Mouse (Mus musculus) midbrain, embryonic 16.5 days (tissue): ENCODE results near the gene Unc119b. TPM values are rescaled to one million over a fixed set of nuclear protein-coding genes. Genes with fewer than 3 reads are reported as not detected.
"Not testable (repeated sequence)": the region's sequence is repeated elsewhere in the genome, so short reads cannot be mapped to it uniquely, and the experiment has no call there.

ENCODE experiments used
- ATAC-seq: fragments of 200-750 bp; cut with Nextera tagmentation; 2 replicates; pipeline ENCODE4 v1.8.0; 2017; ENCODE audit warnings: moderate TSS enrichment
- H3K27ac ChIP-seq: fragments of 300-500 bp; sonication (generic); 2 replicates; pipeline ENCODE4 v1.5.1; 2014; ENCODE audit warnings: mild to moderate bottlenecking, low read length, mixed read lengths
- H3K27me3 ChIP-seq: fragments of 300-500 bp; sonication (generic); 2 replicates; pipeline ENCODE4 v1.6.1; 2014; ENCODE audit warnings: low read depth, low read length, mixed read lengths; ENCODE audit not compliant: control insufficient read depth, insufficient read depth
- H3K36me3 ChIP-seq: fragments of 300-500 bp; sonication (generic); 2 replicates; pipeline ENCODE4 v1.6.1; 2014; ENCODE audit warnings: mild to moderate bottlenecking, low read length, moderate library complexity, mixed read lengths; ENCODE audit not compliant: control insufficient read depth, insufficient read depth
- H3K4me1 ChIP-seq: fragments of 300-500 bp; sonication (generic); 2 replicates; pipeline ENCODE4 v1.6.1; 2014; ENCODE audit warnings: mild to moderate bottlenecking, low read length, mixed read lengths; ENCODE audit not compliant: control insufficient read depth, insufficient read depth
- H3K4me2 ChIP-seq: fragments of 300-500 bp; sonication (generic); 2 replicates; pipeline ENCODE4 v1.6.1; 2014; ENCODE audit warnings: mild to moderate bottlenecking, low read length, mixed read lengths
- H3K4me3 ChIP-seq: fragments of 300-500 bp; sonication (generic); 2 replicates; pipeline ENCODE4 v1.5.1; 2014; ENCODE audit warnings: low read depth, mild to moderate bottlenecking, low read length, moderate library complexity, mixed read lengths
- H3K9ac ChIP-seq: fragments of 300-500 bp; sonication (generic); 2 replicates; pipeline ENCODE4 v1.6.1; 2014; ENCODE audit warnings: low read depth, low read length, mixed read lengths
- H3K9me3 ChIP-seq: fragments of 300-500 bp; sonication (generic); replicated peaks from 2 replicates; pipeline ENCODE4 v1.6.1; 2014; ENCODE audit warnings: mild to moderate bottlenecking, low read length, mixed read lengths; ENCODE audit not compliant: control insufficient read depth, poor library complexity, severe bottlenecking
- WGBS: fragments of 180-500 bp; shearing (Covaris S2); extraction: QIAGEN DNeasy Blood & Tissue Kit; methylation state at CpG from one replicate; pipeline ENCODE4 v1.1.7; 2014; 5-methylcytosine and 5-hydroxymethylcytosine counted together
- polyA plus RNA-seq: library from polyadenylated mRNA; unstranded; fragments of >200 nt; fragmentation: Nextera tagmentation; extraction: Ambion mirVana; gene quantifications from 2 replicates; pipeline ENCODE4 v1.2.1, GENCODE M21; 2015

The Unc119b gene
- polyA plus RNA-seq, 1 experiment from 2014 or later, result 27.7 TPM

DNA sequence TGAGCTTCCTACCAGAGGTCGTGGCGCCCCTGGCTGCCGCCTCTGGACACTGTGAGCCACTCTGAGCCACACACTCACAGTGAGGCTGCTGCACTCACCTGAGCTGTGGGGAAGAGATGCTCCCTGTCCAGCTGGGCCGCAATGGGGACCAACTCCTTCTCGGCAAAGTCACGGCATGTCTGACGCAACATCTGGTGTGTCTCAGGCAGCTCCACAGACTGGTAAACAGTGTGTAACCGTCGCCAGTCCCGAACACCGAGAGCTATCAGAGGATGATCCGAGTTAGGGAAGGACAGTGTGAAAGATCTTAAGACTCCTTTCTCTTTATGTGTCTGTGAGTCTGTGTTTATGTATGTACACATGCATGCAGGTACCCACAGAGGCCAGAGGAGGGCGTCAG is 17.3 kb downstream of the Unc119b start:
- H3K4me2 ChIP-seq, result no peak overlapping the region
- no peaks in the 10 kb centered on the region for H3K36me3 ChIP-seq
- no peak overlapping the region for H3K9ac ChIP-seq
- H3K4me1 ChIP-seq, result peaks cover 4% of the 10 kb centered on the region; the same call in 1 of the 2 replicates
- no peak for ATAC-seq
- no peak overlapping the region for H3K27ac ChIP-seq
- no peak overlapping the region for H3K4me3 ChIP-seq
- H3K27me3 ChIP-seq, result no peaks in the 10 kb centered on the region
- 98% methylated on average over 13 of the region's 13 CpGs for WGBS
- H3K9me3 ChIP-seq, result no peaks in the 10 kb centered on the region

GRCm38 (mm10) chr5:115116426-115116825 is 18.3 kb downstream of the Unc119b start:
- Histone ChIP-seq H3K27me3 (no peaks in the 10 kb centered on the region), H3K9ac (no peak overlapping the region), H3K27ac (no peak overlapping the region), H3K9me3 (no peaks in the 10 kb centered on the region), H3K4me2 (no peak overlapping the region), H3K4me3 (no peak overlapping the region), H3K4me1 (peaks cover 4% of the 10 kb centered on the region; the same call in 1 of the 2 replicates), H3K36me3 (no peaks in the 10 kb centered on the region)
- no peak for ATAC-seq
- 87% methylated on average over 3 of the region's 3 CpGs for WGBS

GRCm38 (mm10) chr5:115114501-115114900 is 20.3 kb downstream of the Unc119b start:
- H3K4me1 ChIP-seq, result peaks cover 4% of the 10 kb centered on the region; the same call in 1 of the 2 replicates
- H3K4me2 ChIP-seq, result no peak overlapping the region
- no peaks in the 10 kb centered on the region for H3K9me3 ChIP-seq
- no peak overlapping the region for H3K9ac ChIP-seq
- no peak overlapping the region for H3K4me3 ChIP-seq
- no peaks in the 10 kb centered on the region for H3K27me3 ChIP-seq
- no peak overlapping the region for H3K27ac ChIP-seq
- ATAC-seq, result no peak
- 88% methylated on average over 8 of the region's 8 CpGs for WGBS
- H3K36me3 ChIP-seq, result no peaks in the 10 kb centered on the region

DNA sequence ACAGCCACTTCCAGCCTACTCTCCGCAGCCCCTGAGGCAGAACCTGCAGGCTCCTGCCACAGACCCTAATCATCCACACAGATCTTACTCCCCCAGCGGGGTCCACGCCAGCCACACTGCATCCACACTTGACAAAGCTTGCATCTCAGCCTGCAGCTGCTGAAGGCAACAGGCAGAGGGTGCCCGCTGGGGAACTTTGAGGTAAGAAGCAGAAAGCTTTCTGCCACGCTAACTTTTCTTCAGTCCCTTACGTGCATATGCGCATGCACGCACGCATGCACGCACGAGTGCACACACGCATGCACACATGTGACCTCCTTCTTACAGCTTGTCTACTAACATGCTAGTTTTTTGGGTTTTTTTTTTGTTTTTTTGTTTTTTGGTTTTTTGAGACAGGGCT is 21.5 kb downstream of the Unc119b start:
- ATAC-seq, result no peak
- Histone ChIP-seq H3K36me3 (no peaks in the 10 kb centered on the region), H3K27me3 (no peaks in the 10 kb centered on the region), H3K4me3 (no peak overlapping the region), H3K4me2 (no peak overlapping the region), H3K4me1 (peaks cover under 1% of the 10 kb centered on the region; the same call in 1 of the 2 replicates), H3K27ac (no peak overlapping the region), H3K9ac (no peak overlapping the region), H3K9me3 (no peaks in the 10 kb centered on the region)
- WGBS, result 96% methylated on average over 12 of the region's 12 CpGs

DNA sequence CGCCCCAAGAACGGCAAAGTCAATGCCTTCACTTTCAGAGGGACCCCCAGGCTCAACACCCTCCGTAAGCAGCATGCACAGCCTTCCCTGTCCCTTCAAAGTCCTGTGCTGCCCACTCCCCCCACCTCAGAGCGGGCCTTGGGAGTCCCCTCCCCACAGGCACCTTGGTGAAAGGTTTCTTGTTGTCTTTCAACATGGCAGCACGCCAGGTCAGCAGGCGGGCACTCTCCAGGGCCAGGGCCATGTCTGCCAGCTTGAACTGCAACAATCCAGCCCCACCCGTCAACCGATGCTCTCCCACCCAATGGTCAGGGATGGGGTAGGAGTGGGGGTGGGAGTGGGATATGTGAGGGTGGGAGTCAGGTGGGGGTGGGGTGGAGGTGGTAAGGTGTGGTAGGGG is 23.6 kb downstream of the Unc119b start:
- WGBS, result 90% methylated on average over 8 of the region's 8 CpGs
- no peak overlapping the region for H3K4me3 ChIP-seq
- H3K27ac ChIP-seq, result no peak overlapping the region
- H3K4me1 ChIP-seq, result no peaks in the 10 kb centered on the region; the same call in 1 of the 2 replicates
- no peak for ATAC-seq
- H3K27me3 ChIP-seq, result no peaks in the 10 kb centered on the region
- no peaks in the 10 kb centered on the region for H3K36me3 ChIP-seq
- H3K9me3 ChIP-seq, result no peaks in the 10 kb centered on the region
- H3K4me2 ChIP-seq, result no peak overlapping the region
- no peak overlapping the region for H3K9ac ChIP-seq

DNA sequence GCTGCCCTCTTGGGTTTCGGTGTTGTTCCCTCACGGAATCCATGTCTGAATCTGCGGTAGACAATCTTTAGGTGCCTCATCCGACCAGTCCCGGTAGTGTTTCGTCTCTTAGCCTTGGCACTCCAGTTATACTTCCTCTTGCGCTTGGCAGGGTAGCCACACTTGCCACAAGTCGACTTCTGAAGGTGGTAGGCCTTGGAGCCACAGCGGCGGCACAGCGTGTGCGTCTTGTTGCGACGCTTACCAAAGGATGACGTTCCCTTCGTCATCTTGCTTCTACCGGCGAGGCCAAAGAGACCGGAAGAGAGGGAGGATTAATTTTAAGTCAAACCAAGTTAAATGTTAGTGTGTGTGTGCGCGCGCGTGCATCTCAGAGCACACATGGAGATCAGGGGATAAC is 31.5 kb downstream of the Unc119b start:
- not testable (repeated sequence) for H3K4me1 ChIP-seq, H3K9me3 ChIP-seq, H3K27me3 ChIP-seq, H3K4me3 ChIP-seq, ATAC-seq, H3K27ac ChIP-seq, H3K4me2 ChIP-seq, H3K9ac ChIP-seq
- WGBS, result 99% methylated on average over 23 of the region's 23 CpGs
- H3K36me3 ChIP-seq, result peaks cover 11% of the 10 kb centered on the region

DNA sequence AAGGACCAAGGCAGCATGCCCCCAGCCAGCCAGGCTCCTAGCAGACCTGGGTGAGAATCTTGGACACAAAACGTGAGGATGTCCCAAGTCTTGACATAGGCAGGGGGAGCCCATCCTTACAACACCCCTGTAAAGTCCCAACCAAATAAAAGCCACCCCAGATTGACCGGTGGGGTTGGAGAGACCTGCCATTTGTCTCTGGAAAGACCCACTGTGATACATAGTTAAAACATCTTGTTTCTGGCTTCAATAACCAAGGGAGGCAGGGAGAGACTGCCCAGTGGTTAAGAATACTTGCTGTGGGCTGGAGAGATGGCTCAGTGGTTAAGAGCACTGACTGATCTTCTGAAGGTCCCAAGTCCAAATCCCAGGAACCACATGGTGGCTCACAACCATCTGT is 32.5 kb downstream of the Unc119b start:
- H3K4me2 ChIP-seq, result no peak overlapping the region
- no peak for ATAC-seq
- no peaks in the 10 kb centered on the region for H3K27me3 ChIP-seq
- no peak overlapping the region for H3K9ac ChIP-seq
- H3K9me3 ChIP-seq, result no peaks in the 10 kb centered on the region
- 80% methylated on average over 2 of the region's 2 CpGs for WGBS
- H3K4me3 ChIP-seq, result no peak overlapping the region
- H3K36me3 ChIP-seq, result peaks cover 11% of the 10 kb centered on the region
- no peak overlapping the region for H3K27ac ChIP-seq
- H3K4me1 ChIP-seq, result no peaks in the 10 kb centered on the region

DNA sequence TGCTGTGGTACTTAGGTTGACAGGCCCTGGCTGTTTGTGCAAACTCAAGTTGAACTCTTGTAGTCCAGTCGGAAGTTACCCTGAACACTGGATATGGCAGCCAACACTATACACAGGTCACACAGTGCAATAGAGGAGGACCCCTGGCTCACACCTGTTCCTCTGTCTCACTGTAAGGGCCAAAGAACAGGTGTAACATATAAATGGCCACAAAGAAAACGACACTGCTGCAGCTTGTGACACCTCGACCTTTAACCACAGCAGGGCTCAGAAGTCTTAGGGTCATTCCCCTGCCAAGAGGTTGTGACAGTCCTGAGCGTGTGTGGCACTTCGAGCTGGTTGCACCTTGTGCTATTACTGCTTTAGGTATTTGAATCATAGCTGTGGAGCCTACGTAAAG is 34.3 kb downstream of the Unc119b start:
- ATAC-seq, result no peak
- no peak overlapping the region for H3K4me3 ChIP-seq
- H3K9ac ChIP-seq, result no peak overlapping the region
- no peak overlapping the region for H3K27ac ChIP-seq
- no peaks in the 10 kb centered on the region for H3K4me1 ChIP-seq
- peaks cover 17% of the 10 kb centered on the region for H3K36me3 ChIP-seq
- 86% methylated on average over 6 of the region's 6 CpGs for WGBS
- H3K9me3 ChIP-seq, result no peaks in the 10 kb centered on the region
- H3K4me2 ChIP-seq, result no peak overlapping the region
- no peaks in the 10 kb centered on the region for H3K27me3 ChIP-seq

- H3K9me3 ChIP-seq, result no peaks in the 10 kb centered on the region
- no peak for ATAC-seq
- peaks cover 21% of the 10 kb centered on the region for H3K36me3 ChIP-seq
- H3K4me3 ChIP-seq, result no peak overlapping the region
- no peak overlapping the region for H3K9ac ChIP-seq
- WGBS, result 90% methylated on average over 9 of the region's 9 CpGs
- H3K4me2 ChIP-seq, result no peak overlapping the region
- no peaks in the 10 kb centered on the region for H3K27me3 ChIP-seq
- no peaks in the 10 kb centered on the region for H3K4me1 ChIP-seq
- H3K27ac ChIP-seq, result no peak overlapping the region
Observed at GRCm38 (mm10) chr5:115099991-115100390, 34.8 kb downstream of the Unc119b start.
